9 mouse cellular contexts compared by ENCODE assay signal in genomic region chr1:181860659-181861058, GRCm38 (mm10). TPM values are rescaled to one million over a fixed set of nuclear protein-coding genes. Genes with fewer than 3 reads are reported as not detected.
DNase-seq lines count a peak whose midpoint lies in the region; ATAC-seq and TF ChIP-seq lines count a peak whose summit lies in the region.
"Had no signal": no experiment of that assay in that cellular context is flagged by ENCODE, and none has a peak within 500 bp of the region (broad histone marks: within the 10 kb centered on the region; RNA-seq: fewer than 3 reads in every experiment).

No protein-coding gene starts in this region.

- H3K4me3 ChIP-seq in embryonic facial prominence, embryonic 12.5 days, result no peak overlapping the region
- no peak overlapping the region for H3K4me3 ChIP-seq in liver, embryonic 16.5 days (ENCODE audit: low read depth, low read length)
- no peak overlapping the region for H3K4me3 ChIP-seq in forebrain, postnatal 0 days (ENCODE audit: low read depth, low read length)
- H3K4me3 ChIP-seq: erythroblast, embryonic 14.5 days had no signal

- no peak overlapping the region for H3K9ac ChIP-seq in embryonic facial prominence, embryonic 12.5 days
- H3K9ac ChIP-seq in liver, embryonic 16.5 days (ENCODE audit: low read depth, low read length), result no peak overlapping the region
- no peak overlapping the region for H3K9ac ChIP-seq in forebrain, postnatal 0 days

- 0 out of 2 replicates have a peak overlapping the region, but pooled peaks have one; percentile 11 for H3K27ac ChIP-seq in embryonic facial prominence, embryonic 12.5 days
- peak overlapping the region; percentile 44 for H3K27ac ChIP-seq in liver, embryonic 16.5 days (ENCODE audit: low read length)
- H3K27ac ChIP-seq in forebrain, postnatal 0 days (ENCODE audit: low read depth, low read length), result no peak overlapping the region

- WGBS in embryonic facial prominence, embryonic 12.5 days, result 17% methylated on average over 5 of the region's 5 CpGs
- 4% methylated on average over 5 of the region's 5 CpGs for WGBS in liver, embryonic 16.5 days (ENCODE audit: insufficient replicate concordance)
- WGBS in forebrain, postnatal 0 days, result 55% methylated on average over 5 of the region's 5 CpGs

- no peaks in the 10 kb centered on the region for H3K27me3 ChIP-seq in embryonic facial prominence, embryonic 12.5 days
- H3K27me3 ChIP-seq in liver, embryonic 16.5 days (ENCODE audit: control insufficient read depth, insufficient read depth, low read depth, low read length), result no peaks in the 10 kb centered on the region
- no peaks in the 10 kb centered on the region for H3K27me3 ChIP-seq in forebrain, postnatal 0 days (ENCODE audit: insufficient read depth, low read length)

- DNase-seq in 3T3-L1 (ENCODE audit: low read depth, low spot score) (peak; percentile 97), MEL-GATA-1-ER (ENCODE audit: extremely low read depth, low read depth) (peak; percentile 96)
- peak; percentile 93 for DNase-seq in induced T-regulatory cell, adult 2 months (ENCODE audit: low read depth)
- peak; percentile 53 to 88 for DNase-seq in spleen, postnatal 10 days (ENCODE audit: low spot score in 2 of 2)
- DNase-seq in forebrain, postnatal 0 days, result no peak

- ATAC-seq in embryonic facial prominence, embryonic 12.5 days (ENCODE audit: insufficient number of reproducible peaks, insufficient read depth, low FRiP score, low TSS enrichment), result no peak
- ATAC-seq in liver, embryonic 16.5 days (ENCODE audit: low read depth), result peak; percentile 73
- ATAC-seq in frontal cortex, adult (ENCODE audit: low TSS enrichment), result no peak
- ATAC-seq in forebrain, postnatal 0 days, result no peak; the same call in 1 of the 2 replicates

- TF ChIP-seq CTCF in forebrain, postnatal 0 days (IDR thresholded peaks at IDR 0.05; ENCODE audit: low read depth), result no peak

- peaks cover 4% of the 10 kb centered on the region; the same call in 1 of the 2 replicates for H3K4me1 ChIP-seq in embryonic facial prominence, embryonic 12.5 days
- peaks cover 17% of the 10 kb centered on the region for H3K4me1 ChIP-seq in liver, embryonic 16.5 days (ENCODE audit: control insufficient read depth, low read depth, low read length)
- no peaks in the 10 kb centered on the region for H3K4me1 ChIP-seq in forebrain, postnatal 0 days (ENCODE audit: insufficient read depth)

- H3K4me2 ChIP-seq in embryonic facial prominence, embryonic 12.5 days (replicated peaks), result no peak overlapping the region
- H3K4me2 ChIP-seq in liver, embryonic 16.5 days (ENCODE audit: low read depth, low read length), result no peak overlapping the region
- no peak overlapping the region for H3K4me2 ChIP-seq in forebrain, postnatal 0 days (ENCODE audit: low read depth)

- no peaks in the 10 kb centered on the region for H3K36me3 ChIP-seq in embryonic facial prominence, embryonic 12.5 days
- no peaks in the 10 kb centered on the region for H3K36me3 ChIP-seq in liver, embryonic 16.5 days (ENCODE audit: control insufficient read depth, insufficient read depth)
- no peaks in the 10 kb centered on the region for H3K36me3 ChIP-seq in forebrain, postnatal 0 days (ENCODE audit: insufficient read depth)

- H3K9me3 ChIP-seq in embryonic facial prominence, embryonic 12.5 days, result no peaks in the 10 kb centered on the region
- H3K9me3 ChIP-seq in liver, embryonic 16.5 days (replicated peaks; ENCODE audit: control insufficient read depth, low read length), result no peaks in the 10 kb centered on the region
- H3K9me3 ChIP-seq in forebrain, postnatal 0 days (ENCODE audit: low read length), result no peaks in the 10 kb centered on the region

RNA-seq across cellular contexts. Expression of gene Lbr, which starts 17.8 kb away (rescaled TPM):
- 118 and 123 TPM in 2 replicates for polyA plus RNA-seq in embryonic facial prominence, embryonic 12.5 days (2016; fragmentation: Nextera tagmentation; extraction: Ambion mirVana)
- polyA plus RNA-seq in liver, embryonic 16.5 days (2015; fragmentation: Nextera tagmentation; extraction: Ambion mirVana), result 211 and 250 TPM in 2 replicates
- total RNA-seq in forebrain, postnatal 0 days (2014; rRNA removed), result 21.9 and 23.7 TPM in 2 replicates
- 17.7 and 19.8 TPM in 2 replicates for polyA plus RNA-seq in forebrain, postnatal 0 days (2015; fragmentation: Nextera tagmentation; extraction: Ambion mirVana)
